Mouse (Mus musculus) ovary, postnatal 36 days (tissue): ENCODE measurements around the gene Nfya.
"Not testable (repeated sequence)": the region's sequence is repeated elsewhere in the genome, so short reads cannot be mapped to it uniquely, and the experiment has no call there.

Experiments used
- DNase-seq: peaks from one replicate; pipeline ENCODE4 v3.0.0; 2022; ENCODE audit warnings: low spot score, mixed read lengths

Gene Nfya

GRCm38 (mm10) chr17:48391446-48391845 lies 18.3 kb downstream of the Nfya start:
- DNase-seq, result no peak

GRCm38 (mm10) chr17:48389442-48389841 lies 20.3 kb downstream of the Nfya start:
- no peak for DNase-seq

GRCm38 (mm10) chr17:48388666-48389065 lies 21.0 kb downstream of the Nfya start:
- no peak for DNase-seq

GRCm38 (mm10) chr17:48385786-48386461 lies 23.8 kb downstream of the Nfya start:
- DNase-seq, result no peak

- DNase-seq, result no peak
These were observed 30.7 kb downstream of the Nfya start for GRCm38 (mm10) chr17:48379050-48379449.

- no peak for DNase-seq
These were observed 33.6 kb downstream of the Nfya start for GRCm38 (mm10) chr17:48376102-48376501.

GRCm38 (mm10) chr17:48372987-48373386 lies 36.7 kb downstream of the Nfya start:
- DNase-seq, result no peak

- no peak for DNase-seq
These were observed 38.1 kb downstream of the Nfya start for GRCm38 (mm10) chr17:48371621-48372020.

GRCm38 (mm10) chr17:48366806-48367205 lies 42.9 kb downstream of the Nfya start:
- no peak for DNase-seq

GRCm38 (mm10) chr17:48365511-48366155 lies 44.1 kb downstream of the Nfya start:
- DNase-seq, result no peak

- no peak for DNase-seq
These were observed 46.2 kb downstream of the Nfya start for GRCm38 (mm10) chr17:48363421-48363965.

- DNase-seq, result peak; percentile 25
These were observed 46.7 kb downstream of the Nfya start for GRCm38 (mm10) chr17:48362966-48363365.

- DNase-seq, result no peak
These were observed 47.4 kb downstream of the Nfya start for GRCm38 (mm10) chr17:48362346-48362745.

- DNase-seq, result no peak
These were observed 49.2 kb downstream of the Nfya start for GRCm38 (mm10) chr17:48360462-48360861.

GRCm38 (mm10) chr17:48359616-48360015 lies 50.1 kb downstream of the Nfya start, which contains the start of gene Treml1:
Treml1 (plus strand) TSS chr17:48359916.
- DNase-seq, result no peak

GRCm38 (mm10) chr17:48357892-48358291 lies 51.8 kb downstream of the Nfya start:
- no peak for DNase-seq

GRCm38 (mm10) chr17:48355822-48356221 lies 53.9 kb downstream of the Nfya start:
- DNase-seq, result no peak

GRCm38 (mm10) chr17:48352976-48353375 lies 56.7 kb downstream of the Nfya start:
- not testable (repeated sequence) for DNase-seq

- DNase-seq, result no peak
These were observed 59.0 kb downstream of the Nfya start for GRCm38 (mm10) chr17:48350681-48351193.

- no peak for DNase-seq
These were observed 62.4 kb downstream of the Nfya start for GRCm38 (mm10) chr17:48347287-48347686.

- no peak for DNase-seq
These were observed 62.9 kb downstream of the Nfya start for GRCm38 (mm10) chr17:48346834-48347233.

GRCm38 (mm10) chr17:48346231-48346630 lies 63.5 kb downstream of the Nfya start, which contains the start of gene Trem2:
Trem2 (plus strand) TSS chr17:48346401.
- DNase-seq, result no peak

- DNase-seq, result no peak
These were observed 63.9 kb downstream of the Nfya start for GRCm38 (mm10) chr17:48345824-48346223.
